Mouse (Mus musculus) heart, adult 2 months (tissue): Measurements from ENCODE around the gene Prpf31.

Experiments used
- CTCF ChIP-seq: fragments of 200-600 bp; IDR thresholded peaks from 2 replicates; pipeline ENCODE4 v1.8.1; 2022; ENCODE audit warnings: antibody characterized with exemption, mild to moderate bottlenecking, moderate library complexity
- EP300 ChIP-seq: fragments of 200-500 bp; IDR thresholded peaks from 2 replicates; pipeline ENCODE4 v1.6.1; 2011; ENCODE audit warnings: low read depth, low read length, control low read depth; ENCODE audit not compliant: insufficient read depth
- POLR2A ChIP-seq: fragments of 200-500 bp; IDR thresholded peaks from 2 replicates; pipeline ENCODE4 v1.6.1; 2011; ENCODE audit warnings: mild to moderate bottlenecking, low read depth, low read length, control low read depth; ENCODE audit not compliant: insufficient read depth

DNA sequence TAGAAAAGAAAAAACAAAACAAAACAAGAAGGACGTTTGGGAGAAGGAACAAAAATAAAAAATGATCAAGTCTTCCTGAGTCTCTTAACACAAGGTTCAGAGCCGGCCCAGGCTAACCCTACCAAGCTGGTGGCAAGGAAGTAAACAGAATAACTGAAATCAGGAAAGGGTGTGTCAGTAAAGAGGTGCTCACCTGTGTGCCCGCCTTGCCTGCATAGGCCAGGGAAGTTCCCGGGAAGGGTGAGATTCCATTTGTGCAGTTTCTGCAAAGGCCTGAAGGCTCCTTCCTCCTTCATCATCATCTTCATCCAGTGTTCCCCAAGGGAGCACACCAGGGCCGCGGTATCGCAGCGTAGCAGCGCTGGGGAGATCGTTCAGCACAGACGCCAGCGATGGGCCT lies 46.6 kb downstream of the Prpf31 start:
- TF ChIP-seq EP300 (no peak), POLR2A (no peak), CTCF (no peak)
